Mouse (Mus musculus) cortical plate, adult 2 months (tissue): ENCODE data around the gene Col15a1.

Experiments used
- CTCF ChIP-seq: fragments of 200-500 bp; IDR thresholded peaks from 2 replicates; pipeline ENCODE4 v1.5.1; 2011; ENCODE audit warnings: mild to moderate bottlenecking, control low read depth, low read length; ENCODE audit not compliant: insufficient read depth; ENCODE audit errors: extremely low read depth
- POLR2A ChIP-seq: fragments of 200-500 bp; IDR thresholded peaks from 2 replicates; pipeline ENCODE4 v1.6.1; 2011; ENCODE audit warnings: mild to moderate bottlenecking, low read length, control low read depth; ENCODE audit not compliant: insufficient read depth; ENCODE audit errors: extremely low read depth

GRCm38 (mm10) chr4:47354304-47354703, 146.3 kb downstream of the Col15a1 start:
- no peak for TF ChIP-seq CTCF
- TF ChIP-seq POLR2A, result no peak
